Mouse (Mus musculus) T-helper 1 cell (primary cell): Measurements from ENCODE around the gene Rhof.

Experiments
- in situ Hi-C: fragments of 300-600 bp; cut with MboI, MseI; formaldehyde crosslinking; loops from one replicate; pipeline ENCODE4 v1.15.1; 2025; ENCODE audit warnings: high pct_unique_total_duplicates

Rhof gene

DNA sequence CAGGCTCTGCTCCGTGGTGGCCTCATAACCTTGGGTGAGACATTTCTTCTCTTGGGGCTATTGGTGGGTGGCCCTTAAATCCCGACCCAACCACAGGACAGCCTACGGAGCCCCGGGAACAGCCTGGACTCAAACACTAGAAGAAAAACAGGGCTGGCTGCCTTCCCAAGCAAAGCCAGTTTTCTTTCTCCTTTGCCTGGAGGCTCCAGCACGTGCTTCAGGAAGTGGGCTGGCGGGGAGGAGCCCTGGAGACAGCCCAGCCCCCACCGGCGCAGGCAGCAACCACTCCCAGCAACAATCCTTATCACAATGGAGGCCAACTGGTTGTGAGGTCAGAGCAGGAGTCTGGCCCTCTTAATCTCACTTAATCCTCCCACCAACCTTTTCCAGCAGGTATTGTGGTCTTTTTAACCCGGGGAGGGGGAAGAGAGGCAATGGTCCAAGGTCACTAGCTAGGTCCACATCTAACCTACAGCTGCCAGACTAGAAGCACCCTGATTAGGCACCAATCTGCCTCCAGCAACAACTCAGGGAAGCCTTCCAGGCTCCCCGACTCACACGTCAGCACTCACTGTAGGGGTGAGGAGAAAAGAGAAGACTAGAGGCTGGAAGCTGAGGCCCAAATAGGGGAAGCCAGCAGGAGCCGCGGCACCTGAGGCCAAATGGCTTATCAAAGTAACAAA lies 4.0 kb upstream of the Rhof start:
- in situ Hi-C loops, result loop anchor here (10.0 kb wide), 1 partner anchor 72 kb away; the partner anchor contains the start of gene Tmem120b

DNA sequence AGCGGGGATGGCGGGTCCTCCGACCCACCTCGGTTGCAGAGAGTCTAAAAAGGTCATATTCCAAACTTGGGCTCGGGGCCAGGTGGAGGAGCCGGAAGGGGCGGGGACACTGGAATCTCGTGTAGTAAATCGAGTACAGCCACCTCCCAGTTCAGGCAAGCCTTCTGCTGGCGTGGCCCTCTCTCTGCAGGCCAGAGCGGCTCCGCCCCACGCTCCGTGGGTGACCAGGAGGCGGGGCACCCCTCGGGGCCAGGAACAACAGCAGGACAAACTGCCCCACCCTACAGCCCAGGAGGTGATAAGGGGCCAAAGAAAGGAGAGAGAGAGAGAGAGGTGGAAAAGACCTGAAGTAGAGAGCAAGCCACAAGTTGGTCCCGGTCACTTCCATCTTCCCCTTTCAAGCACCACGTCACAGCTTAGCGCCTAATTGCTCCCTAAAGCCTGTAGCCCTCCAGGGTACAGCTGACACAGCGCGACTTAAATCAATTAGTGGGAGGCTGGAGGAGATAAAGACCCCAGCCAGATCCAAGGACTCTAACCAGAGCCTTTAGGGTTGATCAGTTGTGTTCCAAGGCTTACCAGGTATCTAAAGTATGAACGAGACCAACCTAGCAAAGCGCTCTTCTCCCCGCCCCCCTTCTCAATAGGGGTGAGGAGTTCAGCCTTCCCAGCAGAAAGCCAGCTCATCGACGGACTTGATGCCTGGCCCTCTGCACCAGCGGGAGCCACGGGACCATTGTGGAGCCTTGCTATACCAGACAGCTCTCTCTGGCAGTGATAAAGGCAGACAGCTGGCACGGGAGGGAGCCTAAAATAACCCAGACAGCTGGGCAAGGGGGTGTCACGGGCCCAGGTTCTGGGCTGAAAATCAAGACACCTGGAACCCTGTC lies 3.2 kb upstream of the Rhof start:
- in situ Hi-C loops, result loop anchor here (10.0 kb wide), 1 partner anchor 71 kb away; the partner anchor contains the start of gene Tmem120b

DNA sequence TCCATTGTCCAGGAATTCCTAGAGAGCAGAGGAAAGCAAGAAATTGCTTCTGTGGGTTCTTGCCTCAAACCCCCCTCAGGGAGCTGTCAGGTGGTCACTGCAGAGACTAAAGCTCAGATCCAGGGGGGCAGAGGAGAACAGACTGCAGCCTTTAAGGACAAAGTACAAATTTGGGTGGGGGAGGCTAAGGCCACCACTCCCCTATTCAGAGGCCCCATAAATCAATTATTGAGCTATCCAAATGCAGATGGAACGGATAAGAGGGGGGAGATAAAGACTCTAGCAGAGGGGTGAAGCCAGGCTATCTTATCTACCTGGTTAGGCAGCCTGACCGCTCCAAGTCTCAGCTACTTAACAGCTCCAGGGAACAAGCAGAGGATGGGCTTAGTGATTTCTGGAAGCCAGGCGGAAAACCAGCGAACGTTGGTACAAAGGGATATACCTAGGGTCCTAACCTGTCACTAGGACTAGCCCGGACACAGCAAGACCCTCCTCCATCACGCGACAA lies 2.4 kb upstream of the Rhof start:
- in situ Hi-C loops, result loop anchor here (10.0 kb wide), 1 partner anchor 70 kb away; the partner anchor contains the start of gene Tmem120b

DNA sequence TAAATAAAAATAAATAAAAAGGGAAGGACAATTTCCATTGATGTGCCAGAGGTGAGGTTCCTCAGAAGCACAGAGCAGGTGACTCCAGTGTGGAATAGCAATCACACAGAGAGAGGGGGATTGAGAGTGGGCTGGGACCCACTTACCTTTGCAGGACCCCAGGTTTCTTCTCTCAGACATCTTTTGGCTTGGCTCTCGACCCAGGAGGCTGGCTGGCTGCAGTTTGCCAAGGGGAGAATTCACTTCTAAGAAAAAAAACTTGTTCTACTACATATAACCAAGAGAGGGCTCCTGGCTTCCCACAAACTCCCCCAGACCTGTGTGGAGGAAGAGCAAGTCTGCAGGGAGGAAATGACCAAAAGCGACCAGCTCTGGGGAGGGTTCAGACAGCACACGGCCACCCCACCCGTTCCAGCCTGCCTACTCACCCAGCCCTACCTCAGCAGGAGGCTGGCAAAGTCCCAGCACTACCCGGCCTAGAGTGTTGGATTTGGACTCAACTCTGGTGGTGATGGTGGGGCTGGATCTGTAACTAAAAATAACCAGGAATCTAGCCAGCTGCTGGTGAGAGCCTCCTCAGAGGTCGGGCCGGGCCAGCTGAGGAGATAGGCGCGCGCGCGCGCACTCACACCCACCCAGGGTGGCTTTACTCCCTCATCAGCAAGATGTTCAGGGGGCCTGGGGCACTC lies 1.8 kb upstream of the Rhof start:
- in situ Hi-C loops, result loop anchor here (10.0 kb wide), 1 partner anchor 70 kb away; the partner anchor contains the start of gene Tmem120b

DNA sequence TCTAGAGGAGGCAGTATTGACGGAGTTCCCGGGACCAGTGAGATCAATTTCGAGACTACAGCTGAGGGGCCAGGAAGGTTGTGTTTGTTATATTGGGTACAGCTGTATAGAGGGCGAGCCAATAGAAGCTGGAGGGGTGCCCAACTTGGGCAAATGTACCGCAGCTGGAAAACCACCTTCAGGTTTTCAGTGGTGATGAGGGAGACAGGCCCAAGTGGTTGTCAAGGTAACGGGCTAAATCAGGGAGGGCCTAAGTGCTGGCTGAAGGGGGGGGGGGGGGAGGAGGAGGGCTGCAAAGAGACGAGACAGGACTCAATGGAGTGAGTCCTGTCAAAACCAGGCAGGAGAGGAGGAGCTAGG lies 1.3 kb upstream of the Rhof start:
- in situ Hi-C loops, result loop anchor here (10.0 kb wide), 1 partner anchor 69 kb away; the partner anchor contains the start of gene Tmem120b

DNA sequence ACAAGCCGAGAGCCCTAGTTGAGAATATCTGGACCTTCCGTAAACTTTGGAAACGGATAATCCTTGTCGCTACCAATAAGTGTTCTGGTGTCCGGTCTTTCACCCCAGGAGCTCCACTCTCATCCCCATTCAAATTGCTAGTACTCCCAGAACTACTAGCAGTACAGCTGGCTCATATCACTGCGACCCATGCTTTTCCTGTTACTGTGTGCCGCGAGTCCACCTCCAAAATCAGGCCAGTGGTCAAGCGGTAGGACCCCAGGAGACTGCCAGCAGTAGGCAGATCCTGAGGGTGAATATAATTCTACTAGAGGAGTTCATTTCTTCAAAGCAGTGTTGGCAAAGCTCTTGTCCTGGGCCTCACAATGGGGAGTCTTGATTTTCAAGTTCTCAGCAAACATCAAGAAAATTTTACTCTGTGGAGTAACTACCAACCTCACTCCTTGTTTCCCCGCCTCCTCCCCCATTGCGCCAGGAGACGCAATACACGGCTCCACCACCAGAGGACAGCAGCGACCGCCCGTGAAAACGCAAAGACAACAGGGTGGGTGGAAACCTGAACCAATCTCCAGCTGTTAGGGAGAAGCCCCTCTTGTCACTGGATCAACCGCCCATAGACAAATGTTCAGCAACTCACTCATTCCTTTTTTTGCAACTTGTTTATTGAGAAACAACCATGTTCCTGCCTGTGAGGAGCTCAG lies 741 bp upstream of the Rhof start:
- in situ Hi-C loops, result loop anchor here (10.0 kb wide), 1 partner anchor 68 kb away; the partner anchor contains the start of gene Tmem120b

DNA sequence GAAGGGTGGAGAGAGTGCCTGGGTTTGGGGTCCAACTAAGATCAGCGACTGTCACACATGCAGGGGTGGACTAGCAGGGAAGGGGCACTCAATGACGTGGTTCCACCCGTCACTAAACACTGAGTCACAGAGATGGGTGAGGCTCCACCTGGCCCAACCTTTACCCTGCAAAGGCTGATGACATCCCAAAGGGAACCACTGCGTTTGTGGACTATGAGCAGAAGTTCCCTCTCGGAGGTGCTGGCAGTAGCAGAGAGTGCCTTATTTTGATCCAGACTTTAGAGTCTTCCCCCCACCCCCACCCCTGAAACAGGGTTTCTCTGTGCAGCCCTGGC lies 1.7 kb downstream of the Rhof start:
- in situ Hi-C loops, result loop anchor here (10.0 kb wide), 1 partner anchor 66 kb away; the partner anchor contains the start of gene Tmem120b

DNA sequence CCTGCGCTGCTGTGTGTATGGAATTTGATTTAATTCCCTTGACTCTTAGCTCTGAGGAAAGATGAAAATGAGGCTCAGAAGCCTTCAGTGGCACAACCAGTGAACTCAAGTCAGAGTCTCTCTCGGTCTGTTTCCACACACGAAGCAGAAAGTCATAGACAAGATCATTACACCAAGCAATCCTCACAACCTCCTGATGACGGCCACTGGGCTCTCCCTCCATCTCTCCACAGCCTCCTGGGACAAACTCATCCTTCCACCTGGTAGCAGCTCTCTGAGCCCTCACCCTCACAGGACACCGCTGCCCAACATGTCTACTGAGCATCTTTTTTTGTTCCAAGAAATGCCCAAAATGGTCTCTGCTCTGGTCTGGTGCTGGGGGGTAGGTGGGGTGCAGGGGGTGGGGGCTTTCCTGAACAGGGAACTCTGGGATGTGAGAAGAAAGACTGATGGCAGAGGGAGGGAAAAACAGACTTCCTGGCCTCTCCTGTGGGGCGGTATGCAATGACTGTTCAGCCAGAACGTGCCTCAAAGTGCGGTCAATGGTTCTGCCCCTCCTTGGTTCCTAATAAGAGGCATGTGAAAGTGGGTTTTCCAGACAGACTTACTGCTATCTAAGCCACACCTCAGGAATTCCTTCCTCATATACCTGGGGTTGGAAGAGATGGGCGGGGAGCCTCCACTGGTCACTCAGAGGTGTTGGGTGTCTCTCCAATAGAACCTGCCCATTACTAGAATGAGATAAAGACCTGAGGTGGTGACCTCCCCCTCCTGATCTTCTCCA lies 2.3 kb downstream of the Rhof start:
- in situ Hi-C loops, result loop anchor here (10.0 kb wide), 1 partner anchor 65 kb away; the partner anchor contains the start of gene Tmem120b

DNA sequence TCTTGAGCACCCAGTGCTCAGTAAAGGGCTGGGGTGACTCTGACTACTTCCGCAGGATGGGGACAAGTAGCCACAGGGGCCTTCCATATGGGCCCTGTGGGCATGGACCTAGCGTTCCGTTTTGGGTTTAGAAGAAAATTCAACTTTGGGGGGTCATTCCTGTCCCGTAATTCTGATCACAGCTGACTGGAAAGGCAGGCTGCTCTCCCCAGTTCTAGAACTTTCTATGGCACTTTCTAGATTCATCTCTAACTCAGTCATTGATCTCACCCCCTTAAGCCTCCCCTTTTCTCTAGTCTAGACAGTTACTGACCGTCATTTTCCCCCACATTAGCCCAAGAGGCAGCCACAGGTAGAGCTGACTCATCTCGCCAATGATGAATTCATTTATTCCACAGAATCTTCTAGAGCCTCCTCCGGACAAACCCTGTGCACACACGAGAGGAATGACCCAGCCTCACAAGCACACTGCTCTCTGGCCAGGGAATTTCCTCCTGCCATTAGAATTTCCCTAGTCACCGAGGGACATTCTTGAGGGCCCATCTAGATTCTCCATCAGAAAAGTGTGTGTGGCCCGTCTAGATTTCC lies 3.2 kb downstream of the Rhof start:
- in situ Hi-C loops, result no loop called here

DNA sequence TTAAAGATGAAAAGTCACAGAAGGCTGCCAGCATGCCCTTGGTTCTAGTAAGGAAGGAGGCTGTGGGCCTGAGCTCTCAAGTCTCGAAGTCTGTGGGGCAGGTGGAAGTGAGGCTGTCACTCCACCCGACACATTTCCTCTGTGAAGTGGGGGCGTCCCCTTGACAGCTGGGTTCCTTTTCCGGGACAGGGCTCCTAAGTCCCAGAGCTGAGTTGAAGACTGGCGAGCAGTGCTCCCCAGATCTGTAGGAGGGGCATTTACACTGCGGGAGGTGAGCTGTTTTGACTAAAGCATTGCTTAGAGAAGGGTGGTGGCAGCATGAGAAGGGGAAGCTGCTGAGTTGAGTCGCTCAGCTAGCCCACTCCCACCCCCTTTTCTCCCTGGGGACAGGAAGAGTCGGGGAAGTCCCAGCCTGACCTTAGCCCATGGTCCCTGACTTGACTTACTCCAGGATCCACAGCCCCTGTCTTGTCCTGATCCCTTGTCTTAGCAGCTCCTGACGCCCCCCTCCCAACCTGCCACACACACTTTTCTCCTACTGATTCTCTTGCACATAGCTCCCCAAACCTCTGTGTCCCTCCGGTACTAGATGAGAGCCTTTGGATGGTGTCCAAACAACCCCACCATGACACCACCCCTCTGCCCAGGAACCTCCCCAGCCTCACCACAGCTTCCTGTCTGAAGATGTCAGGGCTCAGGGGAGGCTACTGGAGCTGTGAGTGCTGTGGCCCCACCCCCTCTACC lies 3.9 kb downstream of the Rhof start:
- in situ Hi-C loops, result no loop called here

DNA sequence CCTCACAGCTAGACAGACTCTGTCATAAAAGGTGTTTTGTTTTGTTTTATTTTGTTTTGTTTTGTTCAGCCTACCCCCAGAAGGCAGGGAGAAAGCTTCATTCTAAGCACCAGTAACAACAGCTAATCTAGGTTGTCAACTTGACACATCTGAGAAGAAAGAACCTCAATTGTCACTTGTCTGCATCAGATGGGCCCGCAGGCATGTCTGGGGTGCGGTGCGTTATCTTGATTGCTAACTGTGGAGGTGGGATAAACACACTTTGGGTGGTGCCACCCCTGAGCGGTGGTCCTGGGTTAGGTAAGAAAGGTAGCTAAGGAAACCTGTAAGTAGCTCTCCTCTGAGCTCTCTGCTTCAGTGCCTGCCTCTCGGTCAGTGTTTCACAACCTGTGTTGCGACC lies 5.5 kb downstream of the Rhof start:
- in situ Hi-C loops, result no loop called here

DNA sequence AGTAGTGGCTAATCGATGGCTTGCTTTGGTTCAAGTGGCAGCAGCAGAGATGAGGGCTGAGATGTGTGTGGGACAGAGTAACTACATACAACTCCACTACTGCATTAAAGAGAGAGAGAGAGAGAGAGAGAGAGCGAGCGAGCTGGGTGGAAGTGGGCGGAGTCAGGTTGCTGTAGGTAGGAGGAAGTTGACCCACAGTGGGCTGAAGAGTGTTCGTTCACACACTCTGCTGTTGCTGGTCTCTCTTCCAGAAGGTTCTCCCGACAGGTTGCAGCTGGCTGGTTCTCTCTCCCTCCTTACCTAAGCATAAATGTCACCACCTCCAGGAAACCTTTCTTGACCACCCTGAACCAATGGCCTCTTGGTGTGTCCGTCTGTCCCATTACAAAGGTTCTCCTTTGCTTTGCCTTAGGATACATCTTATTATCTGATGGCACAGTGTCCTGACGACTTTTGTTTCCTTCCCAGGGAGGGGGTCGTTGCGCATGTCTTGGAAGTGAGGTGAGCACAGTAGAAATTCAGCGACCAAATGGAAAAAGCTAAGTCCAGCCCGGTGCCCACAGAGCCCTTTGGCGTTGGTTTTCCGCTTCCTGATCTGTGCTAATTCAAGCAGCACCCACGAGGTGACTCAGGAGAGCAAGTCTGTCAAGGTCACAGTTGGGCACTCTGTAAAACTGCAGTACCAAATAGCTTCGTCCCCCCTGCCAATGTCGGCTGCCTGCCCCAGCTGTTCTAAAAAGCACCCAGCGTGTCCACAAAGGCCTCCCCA lies 6.7 kb downstream of the Rhof start:
- in situ Hi-C loops, result no loop called here

DNA sequence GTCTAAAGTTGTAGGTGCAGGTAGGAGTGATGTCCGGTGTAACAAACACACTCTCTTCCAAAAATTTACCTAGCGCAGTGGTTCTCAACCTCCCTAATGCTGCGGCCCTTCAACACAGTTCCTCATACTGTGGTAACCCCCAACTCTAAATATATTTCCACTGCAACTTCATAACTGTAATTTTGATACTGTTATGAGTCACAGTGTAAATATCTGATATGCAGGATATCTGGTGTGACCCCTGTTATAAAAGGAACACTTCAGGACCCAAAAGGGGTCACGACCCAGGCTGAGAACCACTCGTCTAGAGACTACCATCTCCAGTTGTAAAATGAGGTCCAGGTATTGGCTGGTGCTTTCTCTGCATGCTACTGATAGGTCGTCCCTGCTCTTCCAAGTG lies 7.4 kb downstream of the Rhof start:
- in situ Hi-C loops, result no loop called here

DNA sequence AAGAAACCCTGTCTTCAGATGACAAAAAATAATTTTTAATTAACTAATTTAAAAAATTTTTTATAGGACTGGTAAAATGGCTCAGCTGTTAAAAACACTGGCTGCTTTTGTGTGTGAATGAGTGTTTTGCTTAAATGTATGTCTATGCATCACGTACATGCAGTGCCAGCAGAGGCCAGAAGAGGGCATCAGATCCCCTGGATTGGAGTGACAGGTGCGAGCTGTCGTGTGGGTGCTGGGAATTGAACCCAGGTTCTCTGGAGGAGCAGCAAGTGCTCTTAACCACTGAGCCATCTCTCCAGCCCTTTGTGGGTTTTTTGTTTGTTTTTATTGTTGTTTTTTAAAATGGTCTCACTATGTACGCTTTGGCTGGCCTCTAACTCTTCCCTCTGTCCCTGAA lies 10.3 kb downstream of the Rhof start:
- in situ Hi-C loops, result loop anchor here (5.0 kb wide), 1 partner anchor 50 kb away; no protein-coding TSS in a partner anchor

DNA sequence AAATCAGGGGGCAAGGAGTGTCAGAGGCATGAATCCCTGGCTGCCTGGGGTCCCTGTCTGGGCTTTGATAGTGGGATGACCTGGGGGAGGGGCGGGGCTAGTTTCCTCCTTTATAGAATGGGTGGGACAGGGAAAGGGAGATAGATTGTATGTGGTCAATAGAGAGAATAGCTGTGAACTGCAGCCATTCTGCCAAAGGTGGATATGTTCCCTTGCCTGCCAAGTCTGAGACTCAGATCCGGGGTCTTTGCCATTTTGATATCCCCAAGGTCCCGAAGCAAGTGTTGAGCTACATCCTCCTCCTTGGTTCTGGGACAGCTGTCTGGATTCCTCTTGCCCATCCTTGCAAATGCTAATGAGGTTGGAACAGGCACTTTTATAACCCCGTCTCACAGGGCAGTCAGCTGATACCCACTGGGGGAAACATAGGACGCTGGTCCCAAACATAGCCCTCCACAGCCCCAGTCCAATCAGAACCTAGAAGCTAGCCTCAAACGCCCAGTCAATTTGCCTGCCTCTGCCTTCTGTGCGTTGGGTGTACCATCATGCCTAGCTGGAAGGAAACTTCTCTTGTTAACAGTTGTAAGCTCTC lies 11.8 kb downstream of the Rhof start:
- in situ Hi-C loops, result loop anchor here (5.0 kb wide), 1 partner anchor 52 kb away; no protein-coding TSS in a partner anchor

DNA sequence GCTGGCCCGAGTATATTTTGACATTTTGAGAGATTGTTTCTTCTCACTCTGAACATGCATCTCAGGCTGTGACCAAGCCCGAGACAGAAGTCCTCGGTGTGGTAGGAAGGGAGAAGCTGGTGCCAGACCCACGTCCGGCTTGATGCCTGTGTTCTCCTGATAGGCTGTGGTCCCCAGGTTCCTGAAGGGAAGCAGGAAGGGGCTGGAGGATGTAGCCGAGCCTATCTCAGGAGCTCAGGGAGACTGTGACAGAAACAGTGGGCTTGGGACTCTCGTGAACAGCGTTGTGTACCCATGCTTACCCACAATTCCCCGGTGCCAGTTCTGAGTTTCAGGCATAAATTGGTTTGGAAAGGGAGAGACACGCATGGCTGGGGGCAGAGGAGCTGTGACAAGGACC lies 13.7 kb downstream of the Rhof start:
- in situ Hi-C loops, result loop anchor here (5.0 kb wide), 1 partner anchor 42 kb away; no protein-coding TSS in a partner anchor

DNA sequence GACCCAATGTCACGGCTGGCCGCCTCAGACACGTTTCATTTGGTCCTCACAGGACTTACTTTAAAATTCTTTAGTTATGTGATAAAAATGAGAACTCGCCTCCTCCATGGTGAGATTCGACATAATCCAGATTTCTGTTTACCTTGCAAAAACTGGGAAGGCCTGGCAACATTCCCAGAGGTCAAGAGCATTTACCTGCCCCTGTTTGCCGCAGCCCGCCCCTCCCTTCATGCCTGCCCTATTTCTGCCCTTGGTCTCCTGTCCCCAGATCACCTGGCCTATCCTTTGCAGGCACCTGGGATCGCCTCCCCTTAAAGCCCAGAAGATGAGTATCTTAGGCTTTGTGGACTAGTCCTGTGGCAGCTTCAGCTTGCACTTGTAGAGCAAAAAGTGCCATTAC lies 14.7 kb downstream of the Rhof start:
- in situ Hi-C loops, result loop anchor here (5.0 kb wide), 1 partner anchor 40 kb away; no protein-coding TSS in a partner anchor

DNA sequence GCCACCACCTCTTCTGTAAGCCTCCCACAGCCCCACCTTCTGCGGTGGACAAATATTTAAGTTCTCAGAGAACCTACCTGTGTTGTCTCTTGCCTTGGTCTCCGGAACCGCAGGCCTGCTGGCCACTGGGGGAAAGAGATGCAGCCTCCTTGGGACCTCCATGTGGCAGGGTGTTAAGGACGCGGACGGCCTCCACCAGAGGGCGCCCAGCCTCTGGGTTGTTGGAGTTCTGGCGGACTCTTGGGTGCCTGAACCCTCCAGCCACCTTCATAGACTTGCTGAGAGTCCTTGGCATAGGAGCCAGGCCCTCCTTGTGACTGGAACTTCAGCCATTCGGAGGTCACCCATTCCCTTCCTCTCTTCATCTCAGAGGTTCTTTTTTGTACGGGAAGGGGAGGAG lies 15.2 kb downstream of the Rhof start:
- in situ Hi-C loops, result loop anchor here (5.0 kb wide), 1 partner anchor 40 kb away; no protein-coding TSS in a partner anchor
